In the genomic region with DNA sequence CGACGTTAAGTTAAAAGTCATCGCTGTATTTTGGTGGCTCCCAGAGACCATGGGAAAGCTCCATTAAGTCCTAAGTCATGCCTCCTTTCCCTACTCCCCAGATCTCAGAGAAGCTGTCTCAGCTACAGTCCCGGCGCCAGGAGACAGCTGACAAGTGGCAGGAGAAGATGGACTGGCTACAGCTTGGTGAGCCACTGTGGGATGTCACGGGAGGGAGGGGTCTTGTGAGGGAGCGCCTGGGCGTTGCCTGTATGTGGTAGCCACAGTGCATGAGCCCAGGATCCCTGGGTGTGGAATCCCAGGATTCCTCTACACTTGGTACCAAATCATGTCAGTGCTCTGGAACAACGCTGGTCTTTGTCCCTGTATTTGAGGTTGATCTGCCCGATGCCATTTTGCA, we compare ENCODE assay signal across 15 mouse cellular contexts. TPM values are rescaled to one million over a fixed set of nuclear protein-coding genes. Genes with fewer than 3 reads are reported as not detected.
"Had no signal": no experiment of that assay in that cellular context is flagged by ENCODE, and none has a peak within 500 bp of the region (broad histone marks: within the 10 kb centered on the region; RNA-seq: fewer than 3 reads in every experiment).

No protein-coding gene starts in this region.

- DNase-seq: cerebellum, adult 8-10 months; embryo, embryonic 11 days; forebrain, postnatal 0 days; gastrocnemius, adult 2 months; gastrocnemius, postnatal 10 days; gastrocnemius, postnatal 14 days; gastrocnemius, postnatal 25 days; gastrocnemius, postnatal 36 days; heart, adult 18-20 months; heart, adult 2 months had no signal

RNA-seq across cellular contexts. Expression of a gene that starts 37.5 kb away (rescaled TPM):
- total RNA-seq: granulocyte monocyte progenitor cell, adult 5-6 weeks had no signal

RNA-seq across cellular contexts. Expression of a gene that starts 50.0 kb away (rescaled TPM):
- total RNA-seq: common myeloid progenitor, adult 5-6 weeks; gastrocnemius, adult 8-10 months; gastrocnemius, postnatal 25 days; gastrocnemius, postnatal 4 days; granulocyte monocyte progenitor cell, adult 5-6 weeks; heart, adult 18-20 months; heart, adult 2 months; heart, adult 8-10 months had no signal
